Mouse (Mus musculus) ES-E14 (cell line): ENCODE measurements at regions not wholly inside any gene's neighbourhood (a gene's known extent, or its start where the extent isn't known, plus 50 kb on each side); places are given as distances from the start of the nearest gene placed in this dataset.

Experiments
- DNase-seq: peaks from one replicate; pipeline ENCODE4 v3.0.0-alpha.2; 2013; ENCODE audit warnings: low read depth, low spot score
- H3K27ac ChIP-seq: 2 replicates; pipeline ENCODE4 v1.5.1; 2012; ENCODE audit warnings: low read depth, mild to moderate bottlenecking, low read length, moderate library complexity, mixed read lengths; ENCODE audit not compliant: poor library complexity, insufficient read depth, severe bottlenecking
- H3K36me3 ChIP-seq: 2 replicates; pipeline ENCODE4 v1.6.1; 2012; ENCODE audit warnings: mild to moderate bottlenecking, low read length, moderate library complexity, mixed read lengths; ENCODE audit not compliant: control insufficient read depth, poor library complexity, insufficient read depth, severe bottlenecking
- H3K4me1 ChIP-seq, 2 experiments: fragments of 150-350 bp in 1 of 2; sonication (generic) in 1 of 2; 2 replicates each; pipeline ENCODE4 v1.6.1; 2012; ENCODE audit warnings: low read length in 2 of 2, mild to moderate bottlenecking in 1 of 2, mixed read lengths in 1 of 2; ENCODE audit not compliant: control insufficient read depth in 2 of 2, insufficient read depth in 2 of 2, poor library complexity in 1 of 2
- H3K4me3 ChIP-seq, 2 experiments: fragments of 150-350 bp in 1 of 2; sonication (generic) in 1 of 2; 2 replicates each; pipeline ENCODE4 v1.5.1; 2012; ENCODE audit warnings: low read length in 2 of 2, low read depth in 1 of 2, mild to moderate bottlenecking in 1 of 2, mixed read lengths in 1 of 2; ENCODE audit not compliant: insufficient read depth in 1 of 2, poor library complexity in 1 of 2, severe bottlenecking in 1 of 2
- H3K9ac ChIP-seq: 2 replicates; pipeline ENCODE4 v1.6.1; 2012; ENCODE audit warnings: low read depth, mild to moderate bottlenecking, low read length, mixed read lengths; ENCODE audit not compliant: poor library complexity, insufficient read depth, severe bottlenecking
- H3K9me3 ChIP-seq: fragments of 150-350 bp; sonication (generic); 2 replicates; pipeline ENCODE4 v1.6.1; 2012; ENCODE audit warnings: low read depth, mild to moderate bottlenecking, low read length; ENCODE audit not compliant: control insufficient read depth, insufficient read depth
- CHD2 ChIP-seq: IDR thresholded peaks from 2 replicates; pipeline ENCODE4 v1.6.1; 2014; ENCODE audit warnings: mild to moderate bottlenecking, low read depth, low read length, inconsistent platforms
- HCFC1 ChIP-seq: IDR thresholded peaks from 2 replicates; pipeline ENCODE4 v1.6.1; 2012; ENCODE audit warnings: low read length, inconsistent platforms, borderline replicate concordance; ENCODE audit not compliant: insufficient read depth
- MAFK ChIP-seq: IDR thresholded peaks from 2 replicates; pipeline ENCODE4 v1.6.1; 2014; ENCODE audit warnings: mild to moderate bottlenecking, low read depth, low read length, inconsistent platforms; ENCODE audit not compliant: insufficient read depth
- ZC3H11A ChIP-seq: IDR thresholded peaks from 2 replicates; pipeline ENCODE4 v1.6.1; 2012; ENCODE audit warnings: low read depth, mild to moderate bottlenecking, inconsistent platforms, low read length, borderline replicate concordance
- ZNF384 ChIP-seq: IDR thresholded peaks from 2 replicates; pipeline ENCODE4 v1.6.1; 2012; ENCODE audit warnings: low read depth, low read length, inconsistent platforms
- in situ Hi-C, 2 experiments: fragments of 600-800 bp; cut with MboI; formaldehyde crosslinking; loops; one replicate each; pipeline ENCODE4 v1.15.1; 2025; ENCODE audit warnings: low sequenced_read_pairs in 2 of 2, inconsistent platforms in 1 of 2; ENCODE audit not compliant: unreplicated experiment in 2 of 2

GRCm38 (mm10) chr2:8115891-8116290 lies 606.5 kb upstream of the Celf2 start:
- TF ChIP-seq HCFC1 (no peak), CHD2 (no peak), MAFK (no peak), ZNF384 (no peak), ZC3H11A (no peak)
- in situ Hi-C loops, result no loop called here
- H3K4me1 ChIP-seq, result no peaks in the 10 kb centered on the region

DNA sequence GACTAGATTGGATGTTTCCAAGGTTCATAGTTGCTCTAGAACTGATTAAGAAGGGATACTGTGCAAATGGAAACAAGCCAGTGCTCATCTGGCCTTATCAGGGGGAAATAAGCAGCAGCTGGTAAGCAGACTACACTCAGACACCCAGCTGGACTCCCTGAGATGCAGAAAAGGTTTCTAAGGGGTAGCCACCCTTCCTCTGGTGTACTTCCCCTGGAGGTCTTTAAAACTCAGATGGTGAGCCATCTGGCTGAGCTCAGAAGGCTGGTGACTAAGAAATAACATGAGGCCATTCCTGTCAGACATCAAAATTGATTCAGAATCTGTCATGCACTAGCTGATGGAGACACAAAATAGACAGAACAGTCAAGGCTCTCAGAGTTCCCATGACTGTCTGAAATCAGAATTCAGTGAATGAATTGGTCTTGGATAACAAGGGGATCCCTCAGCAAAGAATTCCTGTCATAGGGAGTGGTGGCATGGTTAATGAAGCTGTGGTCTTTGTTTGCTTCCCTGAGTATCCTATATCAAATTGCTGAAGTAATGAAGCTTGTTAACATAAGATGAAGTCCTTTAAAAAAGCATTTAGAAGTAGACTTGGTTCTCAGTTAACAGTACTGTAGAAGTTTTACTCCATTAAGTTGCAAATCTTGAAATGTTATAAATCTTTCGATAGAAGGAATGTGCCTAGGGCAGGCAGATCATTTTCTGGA lies 603.2 kb upstream of the Celf2 start:
- H3K36me3 ChIP-seq, result no peaks in the 10 kb centered on the region
- H3K27ac ChIP-seq, result no peak overlapping the region
- no peak overlapping the region for H3K4me3 ChIP-seq
- no peaks in the 10 kb centered on the region for H3K4me1 ChIP-seq
- no peak for TF ChIP-seq ZC3H11A
- no peak for TF ChIP-seq ZNF384
- no peak for TF ChIP-seq MAFK
- no peak for TF ChIP-seq HCFC1
- no peak for TF ChIP-seq CHD2
- DNase-seq, result no peak
- in situ Hi-C loops, result no loop called here
- no peak overlapping the region for H3K9ac ChIP-seq
- no peaks in the 10 kb centered on the region for H3K9me3 ChIP-seq

More at GRCm38 (mm10) chr2:8115891-8116290, 606.5 kb upstream of the Celf2 start:
- no peaks in the 10 kb centered on the region for H3K36me3 ChIP-seq
- no peak for DNase-seq
- no peak overlapping the region for H3K27ac ChIP-seq
- no peaks in the 10 kb centered on the region for H3K9me3 ChIP-seq
- no peak overlapping the region for H3K4me3 ChIP-seq
- no peak overlapping the region for H3K9ac ChIP-seq

GRCm38 (mm10) chr2:8094157-8094556 lies 584.8 kb upstream of the Celf2 start:
- H3K9ac ChIP-seq, result no peak overlapping the region
- no peaks in the 10 kb centered on the region for H3K36me3 ChIP-seq
- no peak for DNase-seq
- no peak for TF ChIP-seq CHD2
- no peak for TF ChIP-seq MAFK
- TF ChIP-seq HCFC1, result no peak
- no peak for TF ChIP-seq ZNF384
- TF ChIP-seq ZC3H11A, result no peak
- no peaks in the 10 kb centered on the region for H3K9me3 ChIP-seq
- in situ Hi-C loops, result no loop called here
- H3K4me1 ChIP-seq, result no peaks in the 10 kb centered on the region
- no peak overlapping the region for H3K27ac ChIP-seq
- no peak overlapping the region for H3K4me3 ChIP-seq

DNA sequence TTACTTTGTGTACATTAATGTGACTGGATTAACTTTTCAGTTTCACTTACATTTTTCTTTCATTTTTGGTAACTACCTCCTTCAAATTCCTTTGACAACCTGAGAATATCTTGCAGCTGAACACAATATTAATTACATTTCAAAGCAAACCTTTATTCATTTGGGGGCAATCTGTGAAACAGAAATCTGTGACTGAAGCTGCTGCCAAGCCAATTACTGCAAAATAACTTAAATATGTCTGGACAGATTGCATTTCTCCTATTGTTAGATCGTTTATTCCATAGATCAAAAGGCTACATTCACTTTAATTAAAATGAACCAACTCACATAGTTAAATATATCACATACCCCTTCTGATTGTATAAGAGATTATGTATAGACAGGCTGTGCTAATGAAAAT lies 558.5 kb upstream of the Celf2 start:
- H3K36me3 ChIP-seq, result no peaks in the 10 kb centered on the region
- no peak for DNase-seq
- H3K4me3 ChIP-seq, result no peak overlapping the region
- H3K27ac ChIP-seq, result no peak overlapping the region
- no peaks in the 10 kb centered on the region for H3K4me1 ChIP-seq
- no peak overlapping the region for H3K9ac ChIP-seq
- in situ Hi-C loops, result no loop called here
- TF ChIP-seq HCFC1 (no peak), CHD2 (no peak), ZC3H11A (no peak), ZNF384 (no peak), MAFK (no peak)
- H3K9me3 ChIP-seq, result no peaks in the 10 kb centered on the region

GRCm38 (mm10) chr2:8061687-8062086 lies 552.3 kb upstream of the Celf2 start:
- Histone ChIP-seq H3K9ac (no peak overlapping the region), H3K27ac (no peak overlapping the region), H3K9me3 (no peaks in the 10 kb centered on the region), H3K36me3 (no peaks in the 10 kb centered on the region), H3K4me3 (no peak overlapping the region), H3K4me1 (no peaks in the 10 kb centered on the region)
- TF ChIP-seq HCFC1, result no peak
- no peak for TF ChIP-seq ZC3H11A
- TF ChIP-seq ZNF384, result no peak
- no peak for TF ChIP-seq CHD2
- no peak for TF ChIP-seq MAFK
- in situ Hi-C loops, result no loop called here
- DNase-seq, result no peak
